Mouse (Mus musculus) layer of hippocampus, adult 11-12 months (tissue): ENCODE measurements around the gene Fam227b.
A peak's percentile ranks its signal among the peaks of the same experiment; 100 is the strongest.

Source experiments
- DNase-seq: peaks from one replicate; pipeline ENCODE4 v3.0.0; 2022; ENCODE audit warnings: low spot score

Fam227b gene

GRCm38 (mm10) chr2:126006088-126006487 lies 145.7 kb downstream of the Fam227b start:
- DNase-seq, result peak; percentile 73

GRCm38 (mm10) chr2:126002291-126002690 lies 149.5 kb downstream of the Fam227b start:
- no peak for DNase-seq

GRCm38 (mm10) chr2:125975808-125976345 lies 175.9 kb downstream of the Fam227b start:
- no peak for DNase-seq

- no peak for DNase-seq
Measured at GRCm38 (mm10) chr2:125975206-125975605, 176.6 kb downstream of the Fam227b start.

- DNase-seq, result no peak
Measured at GRCm38 (mm10) chr2:125973207-125973606, 178.6 kb downstream of the Fam227b start.

DNA sequence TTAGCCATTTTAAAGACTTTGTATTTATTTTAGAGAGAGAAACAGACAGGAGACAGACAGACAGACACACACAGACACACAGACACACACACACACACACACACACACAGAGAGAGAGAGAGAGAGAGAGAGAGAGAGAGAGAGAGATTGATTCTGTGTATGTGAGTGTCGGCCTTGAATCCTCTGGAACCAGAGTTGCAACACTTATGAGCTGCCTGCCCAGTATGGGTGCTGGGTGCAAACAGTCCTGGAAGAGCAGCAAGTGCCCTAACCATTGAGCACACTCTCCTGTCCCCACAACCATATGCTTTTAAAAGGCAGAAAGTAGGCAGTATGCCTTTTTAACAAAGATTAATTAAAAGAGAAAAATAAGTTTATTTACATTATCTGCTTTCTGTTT lies 183.0 kb downstream of the Fam227b start:
- no peak for DNase-seq

- DNase-seq, result no peak
Measured at GRCm38 (mm10) chr2:125948195-125948594, 203.6 kb downstream of the Fam227b start.

DNA sequence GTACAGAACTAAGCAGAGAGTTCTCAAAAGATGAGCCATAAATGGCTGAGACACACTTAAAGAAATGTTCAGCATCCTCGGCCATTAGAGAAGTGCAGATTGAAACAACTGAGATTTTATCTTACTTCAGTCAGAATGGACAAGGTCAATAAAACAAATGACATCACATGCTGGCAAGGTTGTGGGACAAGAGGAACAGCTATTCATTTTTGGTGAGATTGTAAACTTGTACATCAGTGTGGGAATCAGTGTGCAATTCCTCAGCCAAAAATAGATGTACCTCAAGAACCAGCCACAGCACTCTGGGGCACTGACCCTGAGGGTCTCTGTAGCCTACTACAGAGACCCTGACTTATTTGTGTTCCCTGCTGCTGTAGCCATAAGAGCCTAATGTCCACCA lies 208.5 kb downstream of the Fam227b start:
- DNase-seq, result no peak

- DNase-seq, result no peak
Measured at GRCm38 (mm10) chr2:125941111-125941785, 210.6 kb downstream of the Fam227b start.

DNA sequence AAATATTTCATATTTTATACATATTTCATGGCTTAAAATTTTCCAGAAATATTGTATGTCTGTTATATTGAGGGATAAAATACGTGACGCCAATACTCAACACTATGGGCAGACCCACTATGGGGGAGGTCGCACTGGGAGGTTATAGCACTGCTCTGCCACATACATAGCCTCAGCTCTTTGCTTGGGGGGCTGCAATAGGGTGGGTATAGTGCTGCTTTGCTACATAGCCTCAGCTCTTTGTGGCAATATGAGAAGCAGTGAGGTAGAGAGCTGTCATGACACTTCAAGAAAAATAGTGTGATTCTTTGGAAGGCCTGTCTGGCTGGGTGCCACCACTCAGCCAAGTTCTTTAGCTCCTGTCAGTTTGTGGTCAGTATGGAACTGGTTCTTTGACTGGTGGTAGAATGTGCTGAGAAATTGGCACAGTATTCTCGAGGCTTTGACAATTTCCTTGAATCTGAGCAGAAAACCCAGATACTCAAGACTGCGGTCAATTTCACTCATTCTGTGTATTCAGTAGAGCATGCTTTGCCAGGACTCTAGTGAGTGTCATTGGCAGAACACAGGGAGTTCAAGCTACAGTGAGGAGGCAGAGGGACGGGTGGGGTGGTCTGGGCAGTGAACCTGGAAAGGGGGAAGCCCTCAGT lies 212.7 kb downstream of the Fam227b start:
- no peak for DNase-seq

GRCm38 (mm10) chr2:125936396-125936795 lies 215.4 kb downstream of the Fam227b start:
- no peak for DNase-seq

DNA sequence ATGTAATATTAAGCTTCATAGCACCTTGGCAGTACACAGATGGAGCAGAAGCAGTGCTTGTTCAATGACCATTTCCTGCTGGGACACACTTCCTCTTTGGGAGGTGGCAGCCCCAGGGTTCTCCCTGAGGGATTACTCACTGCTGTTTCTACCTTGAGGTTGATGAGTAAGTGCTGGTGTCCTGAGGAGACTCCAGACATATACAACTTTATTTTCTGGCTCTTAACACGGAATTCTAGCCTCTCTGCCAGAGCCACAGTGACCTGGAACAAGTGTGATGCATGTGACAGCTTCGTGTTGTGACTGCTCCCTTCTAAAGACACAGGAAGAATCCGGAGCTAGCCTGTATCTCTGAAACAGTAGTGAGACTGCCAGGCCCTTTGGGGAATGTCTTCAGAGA lies 217.8 kb downstream of the Fam227b start:
- no peak for DNase-seq
